Mouse (Mus musculus) embryonic facial prominence, embryonic 10.5 days (tissue): ENCODE data around the gene Dus1l. TPM values are rescaled to one million over a fixed set of nuclear protein-coding genes. Genes with fewer than 3 reads are reported as not detected.
"Not testable (repeated sequence)": the region's sequence is repeated elsewhere in the genome, so short reads cannot be mapped to it uniquely, and the experiment has no call there.

ENCODE experiments used
- DNase-seq: peaks from one replicate; pipeline ENCODE4 v3.0.0-alpha.2; 2017; ENCODE audit warnings: low spot score
- H3K27ac ChIP-seq: fragments of 300-500 bp; sonication (generic); replicated peaks from 2 replicates; pipeline ENCODE4 v1.5.1; 2016; ENCODE audit warnings: mild to moderate bottlenecking
- H3K27me3 ChIP-seq: fragments of 300-500 bp; sonication (generic); replicated peaks from 2 replicates; pipeline ENCODE4 v1.6.1; 2016; ENCODE audit warnings: low read depth, mild to moderate bottlenecking; ENCODE audit not compliant: poor library complexity, severe bottlenecking
- H3K36me3 ChIP-seq: fragments of 300-500 bp; sonication (generic); replicated peaks from 2 replicates; pipeline ENCODE4 v1.6.1; 2016; ENCODE audit warnings: mild to moderate bottlenecking, moderate library complexity
- H3K4me1 ChIP-seq: fragments of 300-500 bp; sonication (generic); 2 replicates; pipeline ENCODE4 v1.6.1; 2016
- H3K4me3 ChIP-seq: fragments of 300-500 bp; sonication (generic); 2 replicates; pipeline ENCODE4 v1.5.1; 2016; ENCODE audit warnings: mild to moderate bottlenecking, moderate library complexity
- H3K9me3 ChIP-seq: fragments of 300-500 bp; sonication (generic); 2 replicates; pipeline ENCODE4 v1.6.1; 2016; ENCODE audit warnings: mild to moderate bottlenecking
- WGBS: fragments of 180-500 bp; shearing (Covaris S2); methylation state at CpG from one replicate; pipeline ENCODE4 v1.1.7; 2016; 5-methylcytosine and 5-hydroxymethylcytosine counted together
- polyA plus RNA-seq: library from polyadenylated mRNA; unstranded; fragments of >200 nt; fragmentation: Nextera tagmentation; extraction: Ambion mirVana; gene quantifications from 2 replicates; pipeline ENCODE4 v1.2.1, GENCODE M21; 2016

Gene Dus1l
- polyA plus RNA-seq, 1 experiment from 2014 or later: 96.6 TPM

- DNase-seq, H3K36me3 ChIP-seq, H3K4me1 ChIP-seq, H3K27ac ChIP-seq: not testable (repeated sequence)
- peaks cover 28% of the 10 kb centered on the region for H3K9me3 ChIP-seq
- H3K4me3 ChIP-seq: peak within 1 kb of the TSS; percentile 34; the same call in 1 of the 2 replicates
- H3K27me3 ChIP-seq: peaks cover 35% of the 10 kb centered on the region
- WGBS: 22% methylated on average over 14 of the region's 14 CpGs
Observed at GRCm38 (mm10) chr11:120762672-120763041, 33.5 kb downstream of the Dus1l start, which contains the start of gene Hmga1b. Gene Hmga1b, plus strand, starts transcription at chr11:120762794.

DNA sequence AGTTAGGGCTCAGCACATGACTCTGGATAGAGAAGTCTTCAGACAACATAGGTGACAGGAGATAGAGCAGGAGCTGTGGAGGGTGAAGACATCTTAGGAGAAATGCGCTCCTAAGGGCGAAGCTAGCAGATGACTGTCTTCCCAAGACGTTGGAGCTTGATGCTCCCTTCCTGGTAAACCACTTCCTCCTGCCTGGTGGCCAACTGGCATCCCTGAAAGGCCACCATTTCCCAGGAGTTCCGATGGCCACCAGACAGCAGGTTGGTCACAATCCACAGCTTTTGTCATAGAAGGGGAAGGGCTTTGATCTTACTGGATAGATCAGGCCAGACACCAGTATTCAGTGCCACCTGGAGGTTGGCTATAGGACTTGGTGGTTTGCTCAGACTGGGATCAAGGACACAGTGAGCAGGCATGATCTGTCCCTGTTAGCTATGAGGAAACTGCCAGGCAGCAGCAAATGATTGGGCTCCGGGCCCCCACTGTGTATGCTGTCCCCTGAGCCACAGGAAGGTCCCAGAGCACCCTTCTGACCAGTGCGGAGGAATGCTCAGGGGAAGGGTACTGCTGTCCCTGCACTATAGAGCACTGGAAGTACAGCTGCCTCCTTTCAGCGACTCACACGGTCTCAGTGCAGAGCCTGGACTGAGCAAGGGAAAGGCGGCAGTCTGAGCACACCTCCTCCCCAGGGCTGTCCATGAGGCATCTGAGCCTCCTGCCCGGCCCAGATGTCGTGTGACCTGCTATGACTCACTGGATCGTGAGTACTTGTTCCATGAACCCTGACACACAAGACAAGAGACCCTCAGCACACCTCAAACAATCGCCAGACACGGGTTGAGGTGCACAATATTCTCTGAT is 34.2 kb downstream of the Dus1l start:
- 73% methylated on average over 14 of the region's 14 CpGs for WGBS
- Histone ChIP-seq H3K9me3 (peaks cover 34% of the 10 kb centered on the region), H3K27ac (no peak overlapping the region), H3K4me3 (peak overlapping the region; percentile 34; the same call in 1 of the 2 replicates), H3K4me1 (no peaks in the 10 kb centered on the region), H3K27me3 (peaks cover 35% of the 10 kb centered on the region), H3K36me3 (no peaks in the 10 kb centered on the region)
- no peak for DNase-seq

DNA sequence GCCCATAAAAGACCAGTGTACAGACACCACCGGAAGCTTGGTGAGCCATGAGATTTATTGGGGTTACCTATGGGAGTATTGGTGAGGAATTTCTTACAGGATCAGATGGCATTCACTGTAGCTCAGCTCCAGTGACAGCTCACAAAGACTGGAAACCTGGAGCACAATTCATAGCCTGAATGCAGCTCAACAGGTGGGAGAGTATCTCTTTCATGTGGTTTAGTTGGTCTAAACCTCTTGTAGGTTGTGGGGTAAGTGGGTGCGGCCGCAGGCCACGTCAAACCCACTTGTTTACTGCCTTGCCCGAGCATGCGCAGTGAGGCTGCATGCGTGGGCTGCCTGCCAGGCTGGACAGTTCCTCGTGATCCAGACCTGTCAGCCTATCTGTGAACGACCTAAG is 36.0 kb downstream of the Dus1l start:
- WGBS: 93% methylated on average over 9 of the region's 9 CpGs
- Histone ChIP-seq H3K36me3 (no peaks in the 10 kb centered on the region), H3K27ac (no peak overlapping the region), H3K4me1 (no peaks in the 10 kb centered on the region), H3K9me3 (peaks cover 41% of the 10 kb centered on the region), H3K27me3 (peaks cover 30% of the 10 kb centered on the region), H3K4me3 (no peak overlapping the region)
- no peak for DNase-seq

GRCm38 (mm10) chr11:120751606-120752005 is 44.6 kb downstream of the Dus1l start:
- H3K4me1 ChIP-seq: no peaks in the 10 kb centered on the region
- H3K27ac ChIP-seq: no peak overlapping the region
- WGBS: 69% methylated on average over 4 of the region's 4 CpGs
- H3K9me3 ChIP-seq: peaks cover 3% of the 10 kb centered on the region
- DNase-seq: no peak
- H3K36me3 ChIP-seq: no peaks in the 10 kb centered on the region
- H3K4me3 ChIP-seq: no peak overlapping the region
- 0 out of 2 replicates have a peak, but pooled peaks cover 4% of the 10 kb centered on the region for H3K27me3 ChIP-seq

GRCm38 (mm10) chr11:120749430-120749829 is 46.8 kb downstream of the Dus1l start:
- Histone ChIP-seq H3K4me3 (no peak overlapping the region), H3K9me3 (no peaks in the 10 kb centered on the region), H3K27ac (no peak overlapping the region), H3K27me3 (0 out of 2 replicates have a peak, but pooled peaks cover 4% of the 10 kb centered on the region), H3K36me3 (no peaks in the 10 kb centered on the region), H3K4me1 (no peaks in the 10 kb centered on the region)
- DNase-seq: no peak
- WGBS: 62% methylated on average over 8 of the region's 8 CpGs

DNA sequence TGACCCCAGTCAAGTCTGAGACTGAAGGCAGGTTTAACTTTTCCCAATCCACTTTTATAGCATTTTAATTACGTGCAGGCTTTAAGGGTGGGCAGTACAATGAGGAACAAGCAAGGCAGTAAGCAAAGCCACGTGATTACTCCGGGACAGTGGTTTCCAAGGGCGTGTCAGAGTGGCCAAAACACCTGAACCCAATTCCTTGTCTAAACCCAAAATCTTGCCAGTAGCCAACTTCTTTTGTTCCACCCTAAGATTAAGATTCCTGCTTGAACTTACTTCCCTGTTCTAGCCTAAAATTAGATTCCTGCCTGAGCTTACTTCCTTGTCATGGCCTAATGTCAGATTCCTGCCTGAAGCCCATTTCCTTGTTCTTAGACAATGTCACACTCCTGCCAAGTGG is 48.2 kb downstream of the Dus1l start:
- H3K9me3 ChIP-seq: no peaks in the 10 kb centered on the region
- WGBS: 76% methylated on average over 4 of the region's 4 CpGs

GRCm38 (mm10) chr11:120744121-120744701 is 52.0 kb downstream of the Dus1l start:
- whole genome bisulfite sequencing: 77% methylated on average over 7 of the region's 7 CpGs
- no peak for DNase-seq
- Histone ChIP-seq H3K36me3 (no peaks in the 10 kb centered on the region), H3K9me3 (no peaks in the 10 kb centered on the region), H3K4me3 (no peak overlapping the region), H3K27ac (no peak overlapping the region), H3K27me3 (no peaks in the 10 kb centered on the region), H3K4me1 (no peaks in the 10 kb centered on the region)

More for the DNA sequence above, 48.2 kb downstream of the Dus1l start:
- Histone ChIP-seq H3K4me3 (no peak overlapping the region), H3K4me1 (no peaks in the 10 kb centered on the region), H3K27me3 (0 out of 2 replicates have a peak, but pooled peaks cover 4% of the 10 kb centered on the region), H3K36me3 (no peaks in the 10 kb centered on the region), H3K27ac (no peak overlapping the region)
- no peak for DNase-seq

- DNase-seq: no peak
- Histone ChIP-seq H3K9me3 (no peaks in the 10 kb centered on the region), H3K27me3 (no peaks in the 10 kb centered on the region), H3K4me3 (no peak overlapping the region), H3K36me3 (no peaks in the 10 kb centered on the region), H3K4me1 (no peaks in the 10 kb centered on the region), H3K27ac (no peak overlapping the region)
- 92% methylated on average over 5 of the region's 5 CpGs for WGBS
Observed at GRCm38 (mm10) chr11:120740981-120741380, 55.2 kb downstream of the Dus1l start.

Other genes with a start within 250 kb of the Dus1l start
- 201 and 221 TPM in 2 replicates for gene Mcrip1, start 246.7 kb downstream of the Dus1l start, polyA plus RNA-seq
- not detected in 2 replicates for gene Ppp1r27, start 245.3 kb downstream of the Dus1l start, polyA plus RNA-seq
- 556 and 565 TPM in 2 replicates for gene P4hb, start 223.2 kb downstream of the Dus1l start, polyA plus RNA-seq
- gene Arhgdia, start 214.8 kb downstream of the Dus1l start, polyA plus RNA-seq: 735 and 777 TPM in 2 replicates
- gene Alyref, start 198.0 kb downstream of the Dus1l start, polyA plus RNA-seq: 620 and 640 TPM in 2 replicates
- 192 and 198 TPM in 2 replicates for gene Anapc11, start 198.0 kb downstream of the Dus1l start, polyA plus RNA-seq
- gene Npb, start 187.9 kb downstream of the Dus1l start, polyA plus RNA-seq: not detected in 2 replicates
- gene Pcyt2, start 178.5 kb downstream of the Dus1l start, polyA plus RNA-seq: 142 and 145 TPM in 2 replicates
- gene Sirt7, start 171.2 kb downstream of the Dus1l start, polyA plus RNA-seq: 27.7 and 29.5 TPM in 2 replicates
- 24.2 and 25.1 TPM in 2 replicates for gene Mafg, start 162.8 kb downstream of the Dus1l start, polyA plus RNA-seq
- 32.7 and 33.7 TPM in 2 replicates for gene Pycr1, start 152.6 kb downstream of the Dus1l start, polyA plus RNA-seq
- not detected in 2 replicates for gene Myadml2, start 148.2 kb downstream of the Dus1l start, polyA plus RNA-seq
- gene Notum, start 135.2 kb downstream of the Dus1l start, polyA plus RNA-seq: 4.4 and 4.8 TPM in 2 replicates
- gene Aspscr1, start 123.4 kb downstream of the Dus1l start, polyA plus RNA-seq: 151 and 155 TPM in 2 replicates
- gene Cenpx, start 82.7 kb downstream of the Dus1l start, polyA plus RNA-seq: 119 and 124 TPM in 2 replicates
- 56.8 and 58.9 TPM in 2 replicates for gene Lrrc45, start 82.5 kb downstream of the Dus1l start, polyA plus RNA-seq
- gene Rac3, start 74.9 kb downstream of the Dus1l start, polyA plus RNA-seq: 27.2 and 31.2 TPM in 2 replicates
- 12.8 and 16.0 TPM in 2 replicates for gene Dcxr, start 69.1 kb downstream of the Dus1l start, polyA plus RNA-seq
- 2.6 and 2.9 TPM in 2 replicates for gene Cbr2, start 64.3 kb downstream of the Dus1l start, polyA plus RNA-seq
- gene Hmga1b, start 33.6 kb downstream of the Dus1l start, polyA plus RNA-seq: 10.5 and 11.6 TPM in 2 replicates
- 40.0 and 42.1 TPM in 2 replicates for gene Rfng, start 12.2 kb downstream of the Dus1l start, polyA plus RNA-seq
- gene Gps1, start 12.1 kb downstream of the Dus1l start, polyA plus RNA-seq: 265 and 272 TPM in 2 replicates
- 121 and 132 TPM in 2 replicates for gene Fasn, start 28.1 kb upstream of the Dus1l start, polyA plus RNA-seq
- gene Ccdc57, start 136.5 kb upstream of the Dus1l start, polyA plus RNA-seq: 6.5 and 6.8 TPM in 2 replicates
- gene Slc16a3, start 152.1 kb upstream of the Dus1l start, polyA plus RNA-seq: 131 and 182 TPM in 2 replicates
- gene Csnk1d, start 194.9 kb upstream of the Dus1l start, polyA plus RNA-seq: 129 and 133 TPM in 2 replicates
- gene Cd7, start 243.0 kb upstream of the Dus1l start, polyA plus RNA-seq: not detected in 2 replicates